Mouse (Mus musculus) midbrain, embryonic 15.5 days (tissue): Measurements from ENCODE around the gene Pip4k2c. TPM values are rescaled to one million over a fixed set of nuclear protein-coding genes. Genes with fewer than 3 reads are reported as not detected.
"Not testable (repeated sequence)": the region's sequence is repeated elsewhere in the genome, so short reads cannot be mapped to it uniquely, and the experiment has no call there.

Experiments
- ATAC-seq: fragments of 200-750 bp; cut with Nextera tagmentation; replicated peaks from 2 replicates; pipeline ENCODE4 v1.8.0; 2017; ENCODE audit warnings: moderate TSS enrichment
- H3K27ac ChIP-seq: fragments of 300-500 bp; sonication (generic); 2 replicates; pipeline ENCODE4 v1.5.1; 2015; ENCODE audit warnings: mild to moderate bottlenecking, inconsistent platforms
- H3K27me3 ChIP-seq: fragments of 300-500 bp; sonication (generic); replicated peaks from 2 replicates; pipeline ENCODE4 v1.6.1; 2015; ENCODE audit warnings: inconsistent platforms
- H3K36me3 ChIP-seq: fragments of 300-500 bp; sonication (generic); replicated peaks from 2 replicates; pipeline ENCODE4 v1.6.1; 2015; ENCODE audit warnings: inconsistent platforms
- H3K4me1 ChIP-seq: fragments of 300-500 bp; sonication (generic); 2 replicates; pipeline ENCODE4 v1.6.1; 2015; ENCODE audit warnings: inconsistent platforms
- H3K4me2 ChIP-seq: fragments of 300-500 bp; sonication (generic); 2 replicates; pipeline ENCODE4 v1.6.1; 2015; ENCODE audit warnings: inconsistent platforms, mild to moderate bottlenecking, moderate library complexity
- H3K4me3 ChIP-seq: fragments of 300-500 bp; sonication (generic); 2 replicates; pipeline ENCODE4 v1.5.1; 2015; ENCODE audit warnings: mild to moderate bottlenecking, inconsistent platforms
- H3K9ac ChIP-seq: fragments of 300-500 bp; sonication (generic); 2 replicates; pipeline ENCODE4 v1.6.1; 2015; ENCODE audit warnings: mild to moderate bottlenecking, inconsistent platforms
- H3K9me3 ChIP-seq: fragments of 300-500 bp; sonication (generic); 2 replicates; pipeline ENCODE4 v1.6.1; 2016; ENCODE audit warnings: inconsistent platforms
- WGBS: fragments of 180-500 bp; shearing (Covaris S2); methylation state at CpG from one replicate; pipeline ENCODE4 v1.1.7; 2015; ENCODE audit warnings: mixed read lengths; 5-methylcytosine and 5-hydroxymethylcytosine counted together
- polyA plus RNA-seq: library from polyadenylated mRNA; unstranded; fragments of >200 nt; fragmentation: Nextera tagmentation; extraction: Ambion mirVana; gene quantifications from 2 replicates; pipeline ENCODE4 v1.2.1, GENCODE M21; 2015

Pip4k2c gene
- polyA plus RNA-seq, 1 experiment from 2014 or later: 18.7 TPM

- Histone ChIP-seq H3K36me3 (no peaks in the 10 kb centered on the region), H3K9me3 (no peaks in the 10 kb centered on the region), H3K4me1 (peaks cover 22% of the 10 kb centered on the region), H3K27me3 (peaks cover 20% of the 10 kb centered on the region), H3K4me2 (peak within 1 kb of the TSS; percentile 91), H3K4me3 (peak within 1 kb of the TSS; percentile 93), H3K27ac (peak within 1 kb of the TSS; percentile 91), H3K9ac (peak within 1 kb of the TSS; percentile 97)
- 2% methylated on average over 52 of the region's 52 CpGs for WGBS
- ATAC-seq: peak; percentile 91
Observed at GRCm38 (mm10) chr10:127164631-127165353, 46.6 kb downstream of the Pip4k2c start, which contains the start of gene B4galnt1. B4galnt1 (plus strand) TSS chr10:127165225.

GRCm38 (mm10) chr10:127164190-127164589 is 47.2 kb downstream of the Pip4k2c start:
- H3K9me3 ChIP-seq: no peaks in the 10 kb centered on the region
- peak overlapping the region; percentile 91 for H3K27ac ChIP-seq
- no peak for ATAC-seq
- peaks cover 14% of the 10 kb centered on the region for H3K27me3 ChIP-seq
- no peaks in the 10 kb centered on the region for H3K36me3 ChIP-seq
- H3K4me3 ChIP-seq: peak overlapping the region; percentile 93
- H3K9ac ChIP-seq: no peak overlapping the region
- H3K4me1 ChIP-seq: peaks cover 19% of the 10 kb centered on the region
- WGBS: 94% methylated on average over 4 of the region's 4 CpGs
- peak overlapping the region; percentile 91 for H3K4me2 ChIP-seq

- not testable (repeated sequence) for H3K4me2 ChIP-seq, H3K27ac ChIP-seq, H3K27me3 ChIP-seq, H3K4me3 ChIP-seq, H3K9me3 ChIP-seq, H3K9ac ChIP-seq, ATAC-seq, H3K36me3 ChIP-seq
- WGBS: 68% methylated on average over 7 of the region's 7 CpGs
- H3K4me1 ChIP-seq: peaks cover 16% of the 10 kb centered on the region
Observed at GRCm38 (mm10) chr10:127162771-127163261, 48.6 kb downstream of the Pip4k2c start.

GRCm38 (mm10) chr10:127160728-127161127 is 50.7 kb downstream of the Pip4k2c start:
- 77% methylated on average over 3 of the region's 3 CpGs for WGBS
- no peaks in the 10 kb centered on the region for H3K27me3 ChIP-seq
- H3K9ac ChIP-seq: no peak overlapping the region
- ATAC-seq: no peak
- no peak overlapping the region for H3K4me2 ChIP-seq
- no peaks in the 10 kb centered on the region for H3K36me3 ChIP-seq
- H3K4me3 ChIP-seq: no peak overlapping the region
- H3K27ac ChIP-seq: no peak overlapping the region
- H3K9me3 ChIP-seq: no peaks in the 10 kb centered on the region
- peaks cover 3% of the 10 kb centered on the region; the same call in 1 of the 2 replicates for H3K4me1 ChIP-seq

- Histone ChIP-seq H3K27me3 (no peaks in the 10 kb centered on the region), H3K36me3 (no peaks in the 10 kb centered on the region), H3K9ac (no peak overlapping the region), H3K4me1 (peaks cover 3% of the 10 kb centered on the region; the same call in 1 of the 2 replicates), H3K9me3 (no peaks in the 10 kb centered on the region), H3K4me3 (no peak overlapping the region), H3K27ac (no peak overlapping the region), H3K4me2 (no peak overlapping the region)
- WGBS: 84% methylated on average over 9 of the region's 9 CpGs
- no peak for ATAC-seq
Observed at GRCm38 (mm10) chr10:127160081-127160480, 51.3 kb downstream of the Pip4k2c start.

- Histone ChIP-seq H3K4me1 (no peaks in the 10 kb centered on the region), H3K27me3 (no peaks in the 10 kb centered on the region), H3K36me3 (no peaks in the 10 kb centered on the region), H3K4me2 (no peak overlapping the region), H3K4me3 (no peak overlapping the region), H3K27ac (no peak overlapping the region), H3K9ac (no peak overlapping the region), H3K9me3 (no peaks in the 10 kb centered on the region)
- ATAC-seq: no peak
- WGBS: 75% methylated on average over 3 of the region's 3 CpGs
Observed at GRCm38 (mm10) chr10:127158471-127158870, 52.9 kb downstream of the Pip4k2c start.

GRCm38 (mm10) chr10:127156511-127156910 is 54.9 kb downstream of the Pip4k2c start:
- Histone ChIP-seq H3K9ac (no peak overlapping the region), H3K27me3 (no peaks in the 10 kb centered on the region), H3K27ac (no peak overlapping the region), H3K9me3 (no peaks in the 10 kb centered on the region), H3K4me2 (no peak overlapping the region), H3K4me1 (no peaks in the 10 kb centered on the region), H3K4me3 (no peak overlapping the region), H3K36me3 (no peaks in the 10 kb centered on the region)
- no peak for ATAC-seq
- 97% methylated on average over 1 of the region's 1 CpGs for WGBS

- Histone ChIP-seq H3K27me3 (no peaks in the 10 kb centered on the region), H3K27ac (no peak overlapping the region), H3K4me1 (no peaks in the 10 kb centered on the region), H3K4me2 (no peak overlapping the region), H3K4me3 (no peak overlapping the region), H3K36me3 (no peaks in the 10 kb centered on the region), H3K9me3 (no peaks in the 10 kb centered on the region), H3K9ac (no peak overlapping the region)
- WGBS: 94% methylated on average over 1 of the region's 1 CpGs
- no peak for ATAC-seq
Observed at GRCm38 (mm10) chr10:127156089-127156488, 55.3 kb downstream of the Pip4k2c start.

GRCm38 (mm10) chr10:127154652-127155051 is 56.7 kb downstream of the Pip4k2c start:
- ATAC-seq: no peak

GRCm38 (mm10) chr10:127154241-127154640 is 57.1 kb downstream of the Pip4k2c start:
- no peak overlapping the region for H3K27ac ChIP-seq
- 92% methylated on average over 2 of the region's 2 CpGs for WGBS
- H3K9ac ChIP-seq: no peak overlapping the region
- no peak overlapping the region for H3K4me2 ChIP-seq
- H3K27me3 ChIP-seq: no peaks in the 10 kb centered on the region
- ATAC-seq: no peak
- no peaks in the 10 kb centered on the region for H3K36me3 ChIP-seq
- no peaks in the 10 kb centered on the region for H3K4me1 ChIP-seq
- H3K4me3 ChIP-seq: no peak overlapping the region
- no peaks in the 10 kb centered on the region for H3K9me3 ChIP-seq

More at GRCm38 (mm10) chr10:127154652-127155051, 56.7 kb downstream of the Pip4k2c start:
- WGBS: 92% methylated on average over 5 of the region's 5 CpGs
- Histone ChIP-seq H3K36me3 (no peaks in the 10 kb centered on the region), H3K9me3 (no peaks in the 10 kb centered on the region), H3K4me3 (no peak overlapping the region), H3K27me3 (no peaks in the 10 kb centered on the region), H3K4me2 (no peak overlapping the region), H3K27ac (no peak overlapping the region), H3K4me1 (no peaks in the 10 kb centered on the region), H3K9ac (no peak overlapping the region)

GRCm38 (mm10) chr10:127153323-127153722 is 58.1 kb downstream of the Pip4k2c start:
- 94% methylated on average over 7 of the region's 7 CpGs for WGBS
- no peak for ATAC-seq

GRCm38 (mm10) chr10:127152556-127152955 is 58.8 kb downstream of the Pip4k2c start:
- H3K9me3 ChIP-seq, H3K4me1 ChIP-seq, H3K27ac ChIP-seq, H3K4me2 ChIP-seq, ATAC-seq, H3K27me3 ChIP-seq, H3K9ac ChIP-seq, H3K36me3 ChIP-seq, H3K4me3 ChIP-seq: not testable (repeated sequence)
- whole genome bisulfite sequencing: 89% methylated on average over 10 of the region's 10 CpGs

More at GRCm38 (mm10) chr10:127153323-127153722, 58.1 kb downstream of the Pip4k2c start:
- no peaks in the 10 kb centered on the region for H3K9me3 ChIP-seq
- H3K4me2 ChIP-seq: no peak overlapping the region
- no peaks in the 10 kb centered on the region for H3K36me3 ChIP-seq
- H3K4me1 ChIP-seq: no peaks in the 10 kb centered on the region
- no peak overlapping the region for H3K9ac ChIP-seq
- no peaks in the 10 kb centered on the region for H3K27me3 ChIP-seq
- H3K4me3 ChIP-seq: no peak overlapping the region
- H3K27ac ChIP-seq: no peak overlapping the region

- not testable (repeated sequence) for ATAC-seq, H3K4me3 ChIP-seq, H3K9me3 ChIP-seq, H3K4me1 ChIP-seq, H3K9ac ChIP-seq, H3K4me2 ChIP-seq, H3K27me3 ChIP-seq, H3K36me3 ChIP-seq, H3K27ac ChIP-seq
- 93% methylated on average over 3 of the region's 3 CpGs for WGBS
Observed at GRCm38 (mm10) chr10:127151233-127151632, 60.2 kb downstream of the Pip4k2c start.
